Mouse (Mus musculus) lung, embryonic 15.5 days (tissue): Measurements from ENCODE around the gene Kctd6. TPM values are rescaled to one million over a fixed set of nuclear protein-coding genes. Genes with fewer than 3 reads are reported as not detected.
A peak's percentile ranks its signal among the peaks of the same experiment; 100 is the strongest.

ENCODE experiments used
- ATAC-seq: fragments of 200-750 bp; cut with Nextera tagmentation; 2 replicates; pipeline ENCODE4 v1.8.0; 2017; ENCODE audit warnings: moderate number of reproducible peaks, borderline replicate concordance; ENCODE audit not compliant: low FRiP score, low TSS enrichment; ENCODE audit errors: extremely low read depth
- H3K27ac ChIP-seq: fragments of 300-500 bp; sonication (generic); 2 replicates; pipeline ENCODE4 v1.5.1; 2015; ENCODE audit warnings: moderate library complexity, mild to moderate bottlenecking, inconsistent platforms
- H3K27me3 ChIP-seq: fragments of 300-500 bp; sonication (generic); 2 replicates; pipeline ENCODE4 v1.6.1; 2015; ENCODE audit warnings: inconsistent platforms
- H3K36me3 ChIP-seq: fragments of 300-500 bp; sonication (generic); 2 replicates; pipeline ENCODE4 v1.6.1; 2015; ENCODE audit warnings: inconsistent platforms
- H3K4me1 ChIP-seq: fragments of 300-500 bp; sonication (generic); 2 replicates; pipeline ENCODE4 v1.6.1; 2015; ENCODE audit warnings: inconsistent platforms
- H3K4me2 ChIP-seq: fragments of 300-500 bp; sonication (generic); 2 replicates; pipeline ENCODE4 v1.6.1; 2015; ENCODE audit warnings: inconsistent platforms, mild to moderate bottlenecking, moderate library complexity
- H3K4me3 ChIP-seq: fragments of 300-500 bp; sonication (generic); 2 replicates; pipeline ENCODE4 v1.5.1; 2015; ENCODE audit warnings: mild to moderate bottlenecking, inconsistent platforms
- H3K9ac ChIP-seq: fragments of 300-500 bp; sonication (generic); 2 replicates; pipeline ENCODE4 v1.6.1; 2015; ENCODE audit warnings: inconsistent platforms
- H3K9me3 ChIP-seq: fragments of 300-500 bp; sonication (generic); 2 replicates; pipeline ENCODE4 v1.6.1; 2016; ENCODE audit warnings: inconsistent platforms
- WGBS: fragments of 180-500 bp; shearing (Covaris S2); methylation state at CpG from one replicate; pipeline ENCODE4 v1.1.7; 2015; 5-methylcytosine and 5-hydroxymethylcytosine counted together
- polyA plus RNA-seq: library from polyadenylated mRNA; unstranded; fragments of >200 nt; fragmentation: Nextera tagmentation; extraction: Ambion mirVana; gene quantifications from 2 replicates; pipeline ENCODE4 v1.2.1, GENCODE M21; 2015

Kctd6 gene
- polyA plus RNA-seq, 1 experiment from 2014 or later: 15.7 TPM

DNA sequence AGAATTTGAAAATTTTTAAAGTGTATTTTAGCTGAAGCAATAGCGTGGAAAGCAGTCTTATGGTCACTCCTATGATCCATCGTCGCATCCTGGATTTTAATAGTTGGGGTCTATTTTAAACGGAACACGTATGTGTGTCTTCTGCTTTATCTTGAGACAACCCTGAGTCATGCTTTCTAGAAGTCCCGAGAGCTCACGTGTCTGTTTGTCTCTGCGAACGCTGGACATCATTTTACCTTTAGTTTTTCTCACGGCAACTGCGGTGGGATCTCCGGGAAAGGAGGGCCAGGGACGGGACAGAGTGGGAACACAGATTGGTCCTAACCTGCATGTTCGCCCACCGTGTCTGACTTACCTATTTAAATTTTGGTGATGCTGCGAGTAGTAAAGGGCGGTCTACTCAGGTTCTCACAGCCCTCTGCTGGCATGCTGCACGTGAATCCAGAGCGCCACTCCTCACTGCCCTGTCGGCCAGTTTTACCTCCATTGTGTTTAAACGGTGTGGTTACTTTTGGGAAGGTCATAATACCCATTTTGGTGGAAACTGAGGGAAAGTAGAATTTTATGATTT is 1.4 kb downstream of the Kctd6 start:
- Histone ChIP-seq H3K27me3 (no peaks in the 10 kb centered on the region), H3K36me3 (no peaks in the 10 kb centered on the region), H3K4me3 (peak overlapping the region; percentile 79), H3K9me3 (no peaks in the 10 kb centered on the region), H3K4me1 (peaks cover 24% of the 10 kb centered on the region), H3K27ac (no peak overlapping the region), H3K4me2 (peak overlapping the region; percentile 94), H3K9ac (0 out of 2 replicates have a peak overlapping the region, but pooled peaks have one; percentile 85)
- no peak for ATAC-seq
- WGBS: 25% methylated on average over 21 of the region's 21 CpGs

GRCm38 (mm10) chr14:8216100-8216499 is 2.2 kb downstream of the Kctd6 start:
- Histone ChIP-seq H3K9me3 (no peaks in the 10 kb centered on the region), H3K4me3 (no peak overlapping the region), H3K9ac (no peak overlapping the region), H3K36me3 (no peaks in the 10 kb centered on the region), H3K4me1 (peaks cover 24% of the 10 kb centered on the region), H3K27ac (no peak overlapping the region), H3K27me3 (no peaks in the 10 kb centered on the region), H3K4me2 (peak overlapping the region; percentile 94; the same call in 1 of the 2 replicates)
- WGBS: 58% methylated on average over 5 of the region's 5 CpGs
- no peak for ATAC-seq

- H3K9me3 ChIP-seq: no peaks in the 10 kb centered on the region
- H3K4me3 ChIP-seq: no peak overlapping the region
- H3K4me1 ChIP-seq: peaks cover 24% of the 10 kb centered on the region
- peaks cover 9% of the 10 kb centered on the region; the same call in 1 of the 2 replicates for H3K36me3 ChIP-seq
- no peak for ATAC-seq
- no peak overlapping the region for H3K27ac ChIP-seq
- 59% methylated on average over 7 of the region's 7 CpGs for WGBS
- H3K4me2 ChIP-seq: no peak overlapping the region
- H3K9ac ChIP-seq: no peak overlapping the region
- no peaks in the 10 kb centered on the region for H3K27me3 ChIP-seq
Observed at GRCm38 (mm10) chr14:8218238-8218637, 4.3 kb downstream of the Kctd6 start.

DNA sequence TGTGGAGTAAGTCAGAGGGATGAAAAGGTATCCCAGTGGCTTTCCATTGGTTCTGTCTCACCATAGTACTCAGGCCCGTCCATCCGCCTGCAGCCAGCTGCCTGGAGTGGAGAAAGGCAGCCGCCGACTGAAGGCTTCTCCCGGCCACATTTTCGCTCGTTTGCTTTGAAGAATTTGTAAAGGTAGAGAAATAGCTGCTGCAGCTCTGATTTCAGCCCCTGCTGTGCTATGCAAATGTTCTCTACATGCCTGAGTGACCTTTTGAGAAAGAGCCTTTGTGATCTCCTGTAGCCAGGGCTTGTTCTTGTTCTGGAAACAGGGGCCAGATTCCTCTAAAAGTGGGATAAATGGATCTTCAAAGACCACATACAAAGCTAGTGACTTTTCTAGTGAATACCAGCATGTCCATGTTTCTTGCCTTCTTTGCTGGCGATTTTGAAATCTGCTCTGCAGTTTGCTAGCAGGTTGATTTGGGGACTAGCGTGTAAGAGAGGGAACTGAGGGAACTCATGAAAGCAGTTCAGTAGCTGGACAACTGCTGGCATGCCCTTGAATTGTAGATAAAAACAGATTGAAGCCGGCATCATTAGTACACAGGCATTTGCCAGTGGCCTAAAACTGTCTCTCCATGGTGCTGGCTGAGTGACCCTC is 4.9 kb downstream of the Kctd6 start:
- 47% methylated on average over 10 of the region's 10 CpGs for WGBS
- H3K27ac ChIP-seq: no peak overlapping the region

GRCm38 (mm10) chr14:8219876-8220275 is 5.9 kb downstream of the Kctd6 start:
- WGBS: 75% methylated on average over 11 of the region's 11 CpGs
- Histone ChIP-seq H3K4me2 (no peak overlapping the region), H3K4me3 (no peak overlapping the region), H3K9ac (no peak overlapping the region), H3K27ac (no peak overlapping the region), H3K27me3 (no peaks in the 10 kb centered on the region), H3K36me3 (peaks cover 9% of the 10 kb centered on the region; the same call in 1 of the 2 replicates), H3K9me3 (no peaks in the 10 kb centered on the region), H3K4me1 (peaks cover 19% of the 10 kb centered on the region)
- no peak for ATAC-seq

More for the DNA sequence above, 4.9 kb downstream of the Kctd6 start:
- no peaks in the 10 kb centered on the region for H3K9me3 ChIP-seq
- no peak overlapping the region for H3K4me2 ChIP-seq
- no peak for ATAC-seq
- peaks cover 9% of the 10 kb centered on the region; the same call in 1 of the 2 replicates for H3K36me3 ChIP-seq
- H3K4me1 ChIP-seq: peaks cover 24% of the 10 kb centered on the region
- H3K9ac ChIP-seq: no peak overlapping the region
- no peaks in the 10 kb centered on the region for H3K27me3 ChIP-seq
- H3K4me3 ChIP-seq: no peak overlapping the region

DNA sequence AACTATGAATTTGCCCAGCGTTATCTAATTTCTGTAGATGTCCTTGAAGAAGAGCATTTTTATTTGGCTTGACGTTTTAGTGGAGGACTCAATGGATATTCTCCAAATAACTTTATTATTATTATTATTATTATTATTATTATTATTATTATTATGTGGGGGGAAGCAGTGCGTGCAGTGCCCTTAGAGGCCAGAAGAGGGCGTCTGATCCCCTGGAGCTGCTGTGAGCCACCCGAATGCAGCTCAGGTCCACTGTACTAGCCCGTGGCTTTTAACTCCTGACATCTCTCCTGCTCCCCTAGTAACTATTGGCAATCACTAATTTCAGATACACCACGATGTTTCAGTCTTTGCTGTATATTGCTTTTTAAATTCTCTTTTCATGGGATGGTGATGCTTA is 6.4 kb downstream of the Kctd6 start:
- peaks cover 9% of the 10 kb centered on the region; the same call in 1 of the 2 replicates for H3K36me3 ChIP-seq
- H3K4me3 ChIP-seq: no peak overlapping the region
- no peaks in the 10 kb centered on the region for H3K9me3 ChIP-seq
- no peak overlapping the region for H3K9ac ChIP-seq
- H3K4me1 ChIP-seq: peaks cover 16% of the 10 kb centered on the region
- 64% methylated on average over 7 of the region's 7 CpGs for WGBS
- no peak for ATAC-seq
- H3K27me3 ChIP-seq: no peaks in the 10 kb centered on the region
- no peak overlapping the region for H3K4me2 ChIP-seq
- H3K27ac ChIP-seq: no peak overlapping the region

- Histone ChIP-seq H3K4me1 (peaks cover 10% of the 10 kb centered on the region; the same call in 1 of the 2 replicates), H3K27ac (no peak overlapping the region), H3K4me3 (no peak overlapping the region), H3K36me3 (peaks cover 9% of the 10 kb centered on the region; the same call in 1 of the 2 replicates), H3K9ac (no peak overlapping the region), H3K27me3 (no peaks in the 10 kb centered on the region), H3K4me2 (no peak overlapping the region), H3K9me3 (no peaks in the 10 kb centered on the region)
- no peak for ATAC-seq
- WGBS: 92% methylated on average over 2 of the region's 2 CpGs
Observed at GRCm38 (mm10) chr14:8220912-8221311, 7.0 kb downstream of the Kctd6 start.

DNA sequence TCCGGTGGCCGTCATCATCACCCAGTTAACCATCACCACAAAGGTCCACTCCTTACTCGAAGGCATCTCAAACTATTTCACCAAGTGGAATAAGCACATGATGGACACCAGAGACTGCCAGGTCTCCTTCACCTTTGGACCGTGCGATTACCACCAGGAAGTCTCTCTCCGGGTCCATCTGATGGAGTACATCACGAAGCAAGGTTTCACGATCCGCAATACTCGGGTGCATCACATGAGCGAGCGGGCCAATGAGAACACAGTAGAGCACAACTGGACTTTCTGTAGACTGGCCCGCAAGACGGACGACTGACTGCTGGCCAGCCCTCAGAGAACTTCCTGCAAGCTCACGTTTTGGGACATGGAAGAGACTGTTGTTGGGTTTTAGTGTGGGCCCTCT is 8.6 kb downstream of the Kctd6 start:
- no peaks in the 10 kb centered on the region for H3K9me3 ChIP-seq
- H3K4me3 ChIP-seq: no peak overlapping the region
- H3K36me3 ChIP-seq: peaks cover 9% of the 10 kb centered on the region; the same call in 1 of the 2 replicates
- ATAC-seq: no peak
- no peak overlapping the region for H3K9ac ChIP-seq
- WGBS: 94% methylated on average over 16 of the region's 16 CpGs
- H3K27me3 ChIP-seq: no peaks in the 10 kb centered on the region
- no peak overlapping the region for H3K4me2 ChIP-seq
- 0 out of 2 replicates have a peak, but pooled peaks cover 6% of the 10 kb centered on the region for H3K4me1 ChIP-seq
- no peak overlapping the region for H3K27ac ChIP-seq

- 82% methylated on average over 10 of the region's 10 CpGs for WGBS
- Histone ChIP-seq H3K4me2 (no peak overlapping the region), H3K27me3 (no peaks in the 10 kb centered on the region), H3K9ac (no peak overlapping the region), H3K36me3 (peaks cover 9% of the 10 kb centered on the region; the same call in 1 of the 2 replicates), H3K27ac (no peak overlapping the region), H3K9me3 (no peaks in the 10 kb centered on the region), H3K4me3 (no peak overlapping the region), H3K4me1 (0 out of 2 replicates have a peak, but pooled peaks cover 3% of the 10 kb centered on the region)
- ATAC-seq: no peak
Observed at GRCm38 (mm10) chr14:8223506-8224293, 9.8 kb downstream of the Kctd6 start.

DNA sequence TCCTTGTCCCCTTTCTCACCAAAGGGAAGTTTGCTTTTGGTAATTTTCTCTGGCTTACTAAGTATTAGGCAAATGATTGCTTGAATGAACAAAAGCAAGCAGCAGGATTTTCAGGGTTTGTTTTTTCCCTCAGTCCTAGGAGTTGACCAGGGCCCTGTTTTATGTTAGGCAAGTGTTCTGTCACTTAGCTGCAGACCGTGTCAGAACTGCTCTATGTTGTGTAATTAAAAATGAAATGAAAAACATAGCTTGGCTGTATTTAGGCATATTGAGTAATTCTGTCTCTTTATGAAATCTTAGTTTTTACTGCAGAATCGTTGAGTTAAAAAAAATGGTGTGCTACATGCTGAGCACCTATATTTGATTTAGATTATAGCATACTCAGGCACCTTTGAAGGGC is 10.9 kb downstream of the Kctd6 start:
- Histone ChIP-seq H3K4me1 (peaks cover 3% of the 10 kb centered on the region; the same call in 1 of the 2 replicates), H3K27ac (no peak overlapping the region), H3K36me3 (peaks cover 9% of the 10 kb centered on the region; the same call in 1 of the 2 replicates), H3K9ac (no peak overlapping the region), H3K27me3 (no peaks in the 10 kb centered on the region), H3K9me3 (no peaks in the 10 kb centered on the region), H3K4me2 (no peak overlapping the region), H3K4me3 (no peak overlapping the region)
- ATAC-seq: no peak
- 69% methylated on average over 2 of the region's 2 CpGs for WGBS

DNA sequence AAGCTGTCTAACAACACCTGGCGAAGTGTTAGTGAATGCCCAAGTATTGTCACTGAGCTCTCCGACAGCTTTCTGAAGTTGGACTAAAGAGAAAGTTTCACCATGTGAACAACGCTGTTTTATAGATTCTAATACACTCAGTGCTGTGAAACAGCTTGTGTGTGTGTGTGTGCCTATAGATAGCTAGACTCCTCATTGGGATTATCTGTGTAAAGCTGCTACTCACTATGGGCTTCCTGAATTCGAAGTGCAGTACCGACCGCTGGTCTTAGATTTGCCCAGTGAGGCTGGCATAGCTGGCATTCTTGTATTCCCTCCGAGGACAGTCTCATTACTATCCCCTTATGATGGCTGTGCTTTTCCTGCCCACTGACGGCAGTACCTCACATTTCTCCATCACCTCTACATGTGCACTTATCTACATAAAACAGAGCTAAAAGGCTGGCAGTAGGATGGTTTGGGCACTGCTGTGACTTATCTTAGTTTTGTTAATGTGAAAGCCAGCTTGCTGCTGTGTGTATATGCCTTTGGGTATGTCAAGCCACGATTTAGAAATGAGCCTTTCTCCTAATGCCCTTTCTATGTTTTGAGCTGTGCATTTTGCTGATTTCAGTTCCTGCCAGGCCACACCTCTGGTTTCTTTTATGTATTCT is 15.6 kb downstream of the Kctd6 start:
- no peak overlapping the region for H3K4me2 ChIP-seq
- no peaks in the 10 kb centered on the region for H3K27me3 ChIP-seq
- 70% methylated on average over 9 of the region's 9 CpGs for WGBS
- H3K9ac ChIP-seq: no peak overlapping the region
- H3K4me3 ChIP-seq: no peak overlapping the region
- no peak overlapping the region for H3K27ac ChIP-seq
- H3K36me3 ChIP-seq: no peaks in the 10 kb centered on the region
- ATAC-seq: no peak
- no peaks in the 10 kb centered on the region for H3K9me3 ChIP-seq
- H3K4me1 ChIP-seq: peaks cover 3% of the 10 kb centered on the region; the same call in 1 of the 2 replicates
